In the genomic region with DNA sequence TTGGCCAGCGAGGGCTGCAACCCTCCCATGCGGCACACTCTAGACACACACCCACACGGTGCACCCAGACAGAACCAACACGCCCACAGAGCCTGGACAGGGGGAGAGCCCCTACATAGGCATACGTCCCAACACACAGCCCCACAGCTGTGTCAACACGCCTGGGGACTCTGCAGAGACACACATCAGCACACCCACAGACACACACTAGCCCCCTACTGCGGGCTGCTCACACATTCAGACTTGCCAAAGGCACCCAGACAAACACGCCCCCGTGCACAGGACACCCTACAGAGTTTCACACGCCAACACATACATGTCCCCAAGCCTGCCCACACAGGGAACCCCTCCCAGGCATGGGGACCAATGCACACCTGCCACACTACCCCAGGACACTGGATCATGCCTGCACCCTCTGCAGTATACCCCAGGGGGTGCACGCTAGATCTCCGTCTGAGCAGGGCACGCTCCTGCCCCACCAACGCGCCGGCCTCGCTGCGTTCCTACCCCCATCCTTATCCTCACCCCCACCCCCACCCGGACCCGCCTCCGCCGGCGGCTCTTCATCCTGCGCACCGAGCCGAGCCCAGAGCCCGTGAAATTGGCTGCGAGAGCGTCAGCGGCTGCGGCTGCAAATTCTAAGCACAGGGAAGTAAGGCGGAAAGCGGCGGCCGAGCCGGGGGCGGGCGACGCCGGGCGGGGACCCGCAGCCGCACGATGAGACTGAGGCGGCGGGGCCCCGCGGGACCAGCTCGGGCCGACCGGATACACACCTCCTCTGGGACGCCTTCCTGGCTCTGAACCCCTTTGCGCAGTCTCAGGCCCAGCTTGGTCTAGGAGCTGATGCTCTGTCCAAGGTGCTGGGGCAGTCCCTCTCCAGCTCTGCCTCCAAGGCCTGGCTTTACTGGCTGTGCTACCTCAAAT, we compare ENCODE assay signal across 8 mouse cellular contexts. TPM values are rescaled to one million over a fixed set of nuclear protein-coding genes. Genes with fewer than 3 reads are reported as not detected.
DNase-seq lines count a peak whose midpoint lies in the region; ATAC-seq and TF ChIP-seq lines count a peak whose summit lies in the region.

No protein-coding gene starts in this region.

- no peak for DNase-seq in heart, embryonic 10.5 days (ENCODE audit: low spot score)
- no peak for DNase-seq in heart, adult 9 months (ENCODE audit: low spot score in 2 of 2)
- peak; percentile 75 for DNase-seq in ES-CJ7 (ENCODE audit: low read depth, low spot score)
- peak; percentile 48 for DNase-seq in embryonic facial prominence, embryonic 14.5 days (ENCODE audit: low spot score)
- peak; percentile 55 for DNase-seq in hindbrain, postnatal 0 days (ENCODE audit: low spot score)
- peak; percentile 28 for DNase-seq in liver, postnatal 0 days
- DNase-seq in right cerebral cortex, postnatal 14 days = peak; percentile 63
- no peak for DNase-seq in cerebellum, adult 18-20 months

- no peaks in the 10 kb centered on the region for H3K9me3 ChIP-seq in heart, embryonic 10.5 days
- no peaks in the 10 kb centered on the region for H3K9me3 ChIP-seq in embryonic facial prominence, embryonic 14.5 days (ENCODE audit: control insufficient read depth, low read length)
- H3K9me3 ChIP-seq in hindbrain, postnatal 0 days (ENCODE audit: low read length) = no peaks in the 10 kb centered on the region
- H3K9me3 ChIP-seq in liver, postnatal 0 days (ENCODE audit: low read length) = no peaks in the 10 kb centered on the region

- WGBS in heart, embryonic 10.5 days = 8% methylated on average over 53 of the region's 53 CpGs
- WGBS in embryonic facial prominence, embryonic 14.5 days = 10% methylated on average over 36 of the region's 53 CpGs
- 6% methylated on average over 53 of the region's 53 CpGs for WGBS in hindbrain, postnatal 0 days
- 7% methylated on average over 48 of the region's 53 CpGs for WGBS in liver, postnatal 0 days (ENCODE audit: insufficient replicate concordance)

- TF ChIP-seq EP300 in liver, postnatal 0 days (IDR thresholded peaks at IDR 0.05; ENCODE audit: low read depth) = no peak

- H3K27me3 ChIP-seq in heart, embryonic 10.5 days (ENCODE audit: insufficient read depth, poor library complexity, severe bottlenecking) = peaks cover 97% of the 10 kb centered on the region
- H3K27me3 ChIP-seq in embryonic facial prominence, embryonic 14.5 days (replicated peaks; ENCODE audit: control insufficient read depth, insufficient read depth, low read length) = peaks cover 72% of the 10 kb centered on the region
- no peaks in the 10 kb centered on the region for H3K27me3 ChIP-seq in hindbrain, postnatal 0 days (ENCODE audit: insufficient read depth, low read length)
- peaks cover 66% of the 10 kb centered on the region for H3K27me3 ChIP-seq in liver, postnatal 0 days (ENCODE audit: insufficient read depth, low read length)

- H3K36me3 ChIP-seq in heart, embryonic 10.5 days = no peaks in the 10 kb centered on the region
- no peaks in the 10 kb centered on the region for H3K36me3 ChIP-seq in embryonic facial prominence, embryonic 14.5 days (ENCODE audit: control insufficient read depth, insufficient read depth, low read length)
- no peaks in the 10 kb centered on the region for H3K36me3 ChIP-seq in hindbrain, postnatal 0 days (ENCODE audit: insufficient read depth, low read length)
- H3K36me3 ChIP-seq in liver, postnatal 0 days (replicated peaks; ENCODE audit: insufficient read depth, low read length) = no peaks in the 10 kb centered on the region

- H3K4me1 ChIP-seq in heart, embryonic 10.5 days = peaks cover 13% of the 10 kb centered on the region
- no peaks in the 10 kb centered on the region for H3K4me1 ChIP-seq in embryonic facial prominence, embryonic 14.5 days (ENCODE audit: control insufficient read depth, insufficient read depth, low read length)
- H3K4me1 ChIP-seq in hindbrain, postnatal 0 days (ENCODE audit: insufficient read depth, low read length) = peaks cover 42% of the 10 kb centered on the region
- H3K4me1 ChIP-seq in liver, postnatal 0 days (ENCODE audit: insufficient read depth) = no peaks in the 10 kb centered on the region

- ATAC-seq in embryonic facial prominence, embryonic 14.5 days (ENCODE audit: low read depth) = peak; percentile 23; the same call in 1 of the 2 replicates
- ATAC-seq in hindbrain, postnatal 0 days = peak; percentile 8; the same call in 1 of the 2 replicates
- ATAC-seq in liver, postnatal 0 days = no peak

- H3K4me2 ChIP-seq in embryonic facial prominence, embryonic 14.5 days (ENCODE audit: low read depth, low read length) = peak overlapping the region; percentile 50
- peak overlapping the region; percentile 64 for H3K4me2 ChIP-seq in hindbrain, postnatal 0 days (ENCODE audit: low read depth, low read length)
- no peak overlapping the region for H3K4me2 ChIP-seq in liver, postnatal 0 days (ENCODE audit: low read depth, low read length)

- TF ChIP-seq CTCF in hindbrain, postnatal 0 days (IDR thresholded peaks at IDR 0.05; ENCODE audit: low read depth) = no peak
- no peak for TF ChIP-seq CTCF in liver, postnatal 0 days (IDR thresholded peaks at IDR 0.05; ENCODE audit: low read depth)

- peak overlapping the region; percentile 44 for H3K4me3 ChIP-seq in heart, embryonic 10.5 days
- H3K4me3 ChIP-seq in embryonic facial prominence, embryonic 14.5 days (ENCODE audit: low read depth, low read length) = peak overlapping the region; percentile 22
- peak overlapping the region; percentile 34 for H3K4me3 ChIP-seq in hindbrain, postnatal 0 days (ENCODE audit: low read length)
- no peak overlapping the region for H3K4me3 ChIP-seq in liver, postnatal 0 days (ENCODE audit: low read depth, low read length)

- no peak overlapping the region for H3K9ac ChIP-seq in embryonic facial prominence, embryonic 14.5 days (ENCODE audit: low read depth, low read length)
- peak overlapping the region; percentile 40 for H3K9ac ChIP-seq in hindbrain, postnatal 0 days (replicated peaks; ENCODE audit: low read length)
- no peak overlapping the region for H3K9ac ChIP-seq in liver, postnatal 0 days (replicated peaks)

- no peak overlapping the region for H3K27ac ChIP-seq in heart, embryonic 10.5 days
- H3K27ac ChIP-seq in embryonic facial prominence, embryonic 14.5 days (replicated peaks; ENCODE audit: low read depth, low read length) = no peak overlapping the region
- H3K27ac ChIP-seq in hindbrain, postnatal 0 days = peak overlapping the region; percentile 16; the same call in 1 of the 2 replicates
- no peak overlapping the region for H3K27ac ChIP-seq in liver, postnatal 0 days (ENCODE audit: low read depth)

RNA-seq across cellular contexts. Expression of a gene that starts 6.0 kb away (rescaled TPM):
- 0.02 TPM in 1 of 2 replicates, not detected in the other for polyA plus RNA-seq in heart, embryonic 10.5 days (2016; fragmentation: Nextera tagmentation; extraction: Ambion mirVana)
- 0.18 and 0.28 TPM in 2 replicates for polyA plus RNA-seq in embryonic facial prominence, embryonic 14.5 days (2014; fragmentation: Nextera tagmentation; extraction: Ambion mirVana)
- total RNA-seq in hindbrain, postnatal 0 days (2014; rRNA removed) = 40.9 and 43.1 TPM in 2 replicates
- polyA plus RNA-seq in hindbrain, postnatal 0 days (2015; fragmentation: Nextera tagmentation; extraction: Ambion mirVana) = 8.4 and 9.1 TPM in 2 replicates
- not detected in 2 replicates for polyA plus RNA-seq in liver, postnatal 0 days (2015; fragmentation: Nextera tagmentation; extraction: Ambion mirVana)

Comparison
In these comparisons a context has a peak if more than half of its experiments do, and no peak if none do; other contexts are left out.
1. DNase-seq: peak in ES-CJ7 (single experiment), embryonic facial prominence, embryonic 14.5 days (single experiment), hindbrain, postnatal 0 days (single experiment), liver, postnatal 0 days (single experiment) and right cerebral cortex, postnatal 14 days (single experiment); none in heart, embryonic 10.5 days (single experiment), heart, adult 9 months (0 of 2) and cerebellum, adult 18-20 months (0 of 2).